Mouse (Mus musculus) liver, adult 2 months (tissue): Measurements from ENCODE around the gene Lctl. TPM values are rescaled to one million over a fixed set of nuclear protein-coding genes. Genes with fewer than 3 reads are reported as not detected.

ENCODE experiments used
- DNase-seq: peaks from one replicate; pipeline ENCODE4 v3.0.0-alpha.2; 2011; ENCODE audit warnings: low read depth, low spot score; ENCODE audit errors: extremely low read depth
- H3K27ac ChIP-seq: fragments of 200-500 bp; replicated peaks from 2 replicates; pipeline ENCODE4 v1.5.1; 2012; ENCODE audit warnings: low read depth, mild to moderate bottlenecking, control low read depth, inconsistent platforms, low read length; ENCODE audit not compliant: insufficient read depth
- H3K27me3 ChIP-seq: fragments of 200-500 bp; 2 replicates; pipeline ENCODE4 v1.6.1; 2012; ENCODE audit warnings: mild to moderate bottlenecking, moderate library complexity, low read length, inconsistent platforms; ENCODE audit not compliant: control insufficient read depth, insufficient read depth
- H3K36me3 ChIP-seq: fragments of 200-500 bp; 2 replicates; pipeline ENCODE4 v1.6.1; 2012; ENCODE audit warnings: low read length, inconsistent platforms; ENCODE audit not compliant: control insufficient read depth, insufficient read depth
- H3K4me1 ChIP-seq: fragments of 200-500 bp; 2 replicates; pipeline ENCODE4 v1.6.1; 2011; ENCODE audit warnings: low read length; ENCODE audit not compliant: control insufficient read depth, insufficient read depth
- H3K4me3 ChIP-seq: fragments of 200-500 bp; 2 replicates; pipeline ENCODE4 v1.5.1; 2011; ENCODE audit warnings: low read depth, mild to moderate bottlenecking, control low read depth, low read length, moderate library complexity; ENCODE audit not compliant: insufficient read depth
- H3K79me2 ChIP-seq: fragments of 200-500 bp; 2 replicates; pipeline ENCODE4 v1.6.1; 2012; ENCODE audit warnings: inconsistent platforms, mild to moderate bottlenecking, low read length, moderate library complexity; ENCODE audit not compliant: control insufficient read depth, insufficient read depth
- H3K9ac ChIP-seq: fragments of 200-500 bp; 2 replicates; pipeline ENCODE4 v1.6.1; 2012; ENCODE audit warnings: low read depth, mild to moderate bottlenecking, control low read depth, inconsistent platforms, low read length
- CTCF ChIP-seq: fragments of 200-500 bp; IDR thresholded peaks from 2 replicates; pipeline ENCODE4 v1.5.1; 2011; ENCODE audit warnings: low read depth, low read length, control low read depth
- POLR2A ChIP-seq: fragments of 200-500 bp; IDR thresholded peaks from 2 replicates; pipeline ENCODE4 v1.6.1; 2011; ENCODE audit warnings: low read length, control low read depth; ENCODE audit not compliant: insufficient read depth; ENCODE audit errors: extremely low read depth
- WGBS: fragments of 180-500 bp; shearing (Covaris S2); methylation state at CpG from one replicate; pipeline ENCODE4 v1.1.7; 2018; 5-methylcytosine and 5-hydroxymethylcytosine counted together
- polyA plus RNA-seq: library from polyadenylated mRNA; depleted of rRNA; stranded (reverse); fragments of >200 nt; gene quantifications from 2 replicates; pipeline ENCODE4 v1.2.3, GENCODE M21; 2012; rRNA removed
- total RNA-seq: library from RNA; depleted of rRNA; stranded (reverse); fragments of >200 nt; gene quantifications from 2 replicates; pipeline ENCODE4 v1.2.3, GENCODE M21; 2014; rRNA removed

Lctl gene
- total and polyA plus RNA-seq, 2 experiments = not detected

GRCm38 (mm10) chr9:64184166-64184840, 67.4 kb downstream of the Lctl start:
- H3K4me1 ChIP-seq = peaks cover 5% of the 10 kb centered on the region; the same call in 1 of the 2 replicates
- WGBS = 93% methylated on average over 5 of the region's 5 CpGs
- no peaks in the 10 kb centered on the region for H3K27me3 ChIP-seq
- peaks cover 24% of the 10 kb centered on the region for H3K36me3 ChIP-seq
- H3K4me3 ChIP-seq = no peak overlapping the region
- H3K9ac ChIP-seq = no peak overlapping the region
- DNase-seq = no peak
- H3K79me2 ChIP-seq = 0 out of 2 replicates have a peak, but pooled peaks cover 4% of the 10 kb centered on the region
- no peak overlapping the region for H3K27ac ChIP-seq
- no peak for TF ChIP-seq CTCF
- TF ChIP-seq POLR2A = no peak

Other genes with a start within 250 kb of the Lctl start
- gene Smad6, start 95.1 kb upstream of the Lctl start, total RNA-seq = 4.1 and 6.0 TPM in 2 replicates
- gene Smad6, start 95.1 kb upstream of the Lctl start, polyA plus RNA-seq = 11.4 and 12.6 TPM in 2 replicates
- 0.94 and 1.6 TPM in 2 replicates for gene Zwilch, start 56.0 kb downstream of the Lctl start, total RNA-seq
- 0.12 and 0.25 TPM in 2 replicates for gene Zwilch, start 56.0 kb downstream of the Lctl start, polyA plus RNA-seq
- 401 and 408 TPM in 2 replicates for gene Rpl4, start 56.2 kb downstream of the Lctl start, total RNA-seq
- 250 and 270 TPM in 2 replicates for gene Rpl4, start 56.2 kb downstream of the Lctl start, polyA plus RNA-seq
- 11.2 and 13.9 TPM in 2 replicates for gene Snapc5, start 62.1 kb downstream of the Lctl start, total RNA-seq
- gene Snapc5, start 62.1 kb downstream of the Lctl start, polyA plus RNA-seq = 5.6 and 7.3 TPM in 2 replicates
- gene Uchl4, start 118.1 kb downstream of the Lctl start, total RNA-seq = 0.09 TPM in 1 of 2 replicates, not detected in the other
- not detected in 2 replicates for gene Uchl4, start 118.1 kb downstream of the Lctl start, polyA plus RNA-seq
- 34.7 and 40.3 TPM in 2 replicates for gene Map2k1, start 136.5 kb downstream of the Lctl start, total RNA-seq
- 26.4 and 26.8 TPM in 2 replicates for gene Map2k1, start 136.5 kb downstream of the Lctl start, polyA plus RNA-seq
- 5.7 and 6.0 TPM in 2 replicates for gene Tipin, start 164.4 kb downstream of the Lctl start, total RNA-seq
- 1.4 and 2.5 TPM in 2 replicates for gene Tipin, start 164.4 kb downstream of the Lctl start, polyA plus RNA-seq
- gene Dis3l, start 224.1 kb downstream of the Lctl start, total RNA-seq = 10.8 and 11.7 TPM in 2 replicates
- gene Dis3l, start 224.1 kb downstream of the Lctl start, polyA plus RNA-seq = 7.7 and 8.4 TPM in 2 replicates